Mouse (Mus musculus) CH12.LX (cell line): Measurements from ENCODE around the gene Gm26602. TPM values are rescaled to one million over a fixed set of nuclear protein-coding genes. Genes with fewer than 3 reads are reported as not detected.

Experiments
- DNase-seq: peaks from one replicate; pipeline ENCODE4 v3.0.0-alpha.2; 2013; ENCODE audit errors: extremely low read depth
- H3K27ac ChIP-seq: 2 replicates; pipeline ENCODE4 v1.5.1; 2012; ENCODE audit warnings: low read depth, mild to moderate bottlenecking, control low read depth, moderate library complexity; ENCODE audit not compliant: insufficient read depth
- H3K27me3 ChIP-seq: replicated peaks from 2 replicates; pipeline ENCODE3; 2012; ENCODE audit warnings: inconsistent platforms
- H3K36me3 ChIP-seq, 2 experiments: replicated peaks in 1 of 2; 2 replicates each; pipeline versions ENCODE3 to v1.6.1; 2012; ENCODE audit warnings: inconsistent platforms in 1 of 2, low read length in 1 of 2, mild to moderate bottlenecking in 1 of 2, mixed read lengths in 1 of 2, moderate library complexity in 1 of 2; ENCODE audit not compliant: control insufficient read depth in 1 of 2, insufficient read depth in 1 of 2
- H3K4me1 ChIP-seq, 2 experiments: 2 replicates each; pipeline ENCODE4 v1.6.1; 2012; ENCODE audit warnings: inconsistent platforms in 1 of 2, moderate library complexity in 1 of 2; ENCODE audit not compliant: insufficient read depth in 2 of 2, control insufficient read depth in 1 of 2
- H3K4me2 ChIP-seq: 2 replicates; pipeline ENCODE4 v1.6.1; 2012; ENCODE audit warnings: low read depth, mild to moderate bottlenecking, control low read depth; ENCODE audit not compliant: poor library complexity, insufficient read depth, severe bottlenecking
- H3K4me3 ChIP-seq, 3 experiments: fragments of 150-350 bp in 1 of 3; sonication (generic) in 1 of 3; replicated peaks in 1 of 3; 2 replicates each; pipeline versions ENCODE3 to v1.5.1; 2011 to 2012; ENCODE audit warnings: low read depth in 2 of 3, low read length in 2 of 3, mild to moderate bottlenecking in 2 of 3, moderate library complexity in 2 of 3, control low read depth in 1 of 3, improper control_type of control experiment in 1 of 3, inconsistent platforms in 1 of 3, mixed read lengths in 1 of 3; ENCODE audit not compliant: poor library complexity in 1 of 3
- H3K79me2 ChIP-seq: replicated peaks from 2 replicates; pipeline ENCODE4 v1.6.1; 2012; ENCODE audit warnings: mild to moderate bottlenecking, moderate library complexity; ENCODE audit not compliant: control insufficient read depth, poor library complexity, insufficient read depth, severe bottlenecking; ENCODE audit errors: extremely low read depth
- H3K9ac ChIP-seq: 2 replicates; pipeline ENCODE4 v1.6.1; 2012; ENCODE audit warnings: low read depth, mild to moderate bottlenecking, control low read depth, moderate library complexity; ENCODE audit not compliant: insufficient read depth
- H3K9me3 ChIP-seq: replicated peaks from 2 replicates; pipeline ENCODE3; 2012; ENCODE audit warnings: low read length, inconsistent platforms, mixed read lengths
- CTCF ChIP-seq, 2 experiments: IDR thresholded peaks in 1 of 2; conservative IDR thresholded peaks in 1 of 2; 2 replicates each; pipeline ENCODE4 v1.5.1; 2011 to 2012; ENCODE audit warnings: low read depth in 2 of 2, low read length in 2 of 2, improper control_type of control experiment in 1 of 2, inconsistent platforms in 1 of 2, mild to moderate bottlenecking in 1 of 2, moderate library complexity in 1 of 2
- E2F4 ChIP-seq: IDR thresholded peaks from 2 replicates; pipeline ENCODE4 v1.6.1; 2011; ENCODE audit warnings: low read depth, low read length, improper control_type of control experiment; ENCODE audit not compliant: insufficient replicate concordance
- ELF1 ChIP-seq: IDR thresholded peaks from 2 replicates; pipeline ENCODE4 v1.6.1; 2014; ENCODE audit warnings: low read depth, mild to moderate bottlenecking, inconsistent platforms, low read length, improper control_type of control experiment
- EP300 ChIP-seq: IDR thresholded peaks from 2 replicates; pipeline ENCODE4 v1.6.1; 2011; ENCODE audit warnings: low read length, improper control_type of control experiment
- GABPA ChIP-seq: IDR thresholded peaks from 2 replicates; pipeline ENCODE4 v1.6.1; 2012; ENCODE audit warnings: low read depth, low read length, improper control_type of control experiment, inconsistent platforms; ENCODE audit not compliant: insufficient replicate concordance
- HCFC1 ChIP-seq: IDR thresholded peaks from 2 replicates; pipeline ENCODE4 v1.6.1; 2012; ENCODE audit warnings: low read depth, mild to moderate bottlenecking, inconsistent platforms, low read length, improper control_type of control experiment
- IRF4 ChIP-seq: IDR thresholded peaks from 2 replicates; pipeline ENCODE4 v1.6.1; 2014; ENCODE audit warnings: low read depth, mild to moderate bottlenecking, inconsistent platforms, low read length, improper control_type of control experiment
- JUND ChIP-seq: conservative IDR thresholded peaks from 2 replicates; pipeline ENCODE4 v1.6.1; 2011; ENCODE audit warnings: low read depth, low read length, improper control_type of control experiment
- KAT2A ChIP-seq: IDR thresholded peaks from 2 replicates; pipeline ENCODE4 v1.6.1; 2012; ENCODE audit warnings: low read length, improper control_type of control experiment, inconsistent platforms; ENCODE audit not compliant: insufficient replicate concordance
- MAFK ChIP-seq: IDR thresholded peaks from 2 replicates; pipeline ENCODE4 v1.6.1; 2011; ENCODE audit warnings: low read length, improper control_type of control experiment; ENCODE audit not compliant: insufficient replicate concordance
- MXI1 ChIP-seq: IDR thresholded peaks from 2 replicates; pipeline ENCODE4 v1.6.1; 2011; ENCODE audit warnings: mild to moderate bottlenecking, low read depth, low read length, improper control_type of control experiment
- NRF1 ChIP-seq: IDR thresholded peaks from 2 replicates; pipeline ENCODE4 v1.6.1; 2014; ENCODE audit warnings: low read depth, mild to moderate bottlenecking, inconsistent platforms, low read length, improper control_type of control experiment, moderate library complexity
- POLR2AphosphoS2 ChIP-seq: IDR thresholded peaks from 2 replicates; pipeline ENCODE4 v1.6.1; 2011; ENCODE audit warnings: low read depth, low read length, improper control_type of control experiment
- RAD21 ChIP-seq: IDR thresholded peaks from 2 replicates; pipeline ENCODE4 v1.6.1; 2011; ENCODE audit warnings: low read depth, mild to moderate bottlenecking, low read length, improper control_type of control experiment, moderate library complexity
- SMC3 ChIP-seq: IDR thresholded peaks from 2 replicates; pipeline ENCODE4 v1.6.1; 2011; ENCODE audit warnings: low read depth, low read length, improper control_type of control experiment
- USF1 ChIP-seq: IDR thresholded peaks from 2 replicates; pipeline ENCODE4 v1.6.1; 2014; ENCODE audit warnings: low read depth, mild to moderate bottlenecking, inconsistent platforms, low read length, improper control_type of control experiment
- ZMIZ1 ChIP-seq: IDR thresholded peaks from 2 replicates; pipeline ENCODE4 v1.6.1; 2012; ENCODE audit warnings: low read depth, mild to moderate bottlenecking, inconsistent platforms, low read length, improper control_type of control experiment
- dilution Hi-C: fragments of 300-500 bp; cut with MboI; formaldehyde crosslinking; loops from 2 replicates; pipeline ENCODE4 v1.14.3; 2020; ENCODE audit warnings: low sequenced_read_pairs; ENCODE audit not compliant: extremely low pct_unique_long_range_greater_than_20kb, extremely low pct_ligation_motif_present
- in situ Hi-C: fragments of 300-500 bp; cut with MboI; formaldehyde crosslinking; loops from 3 replicates; pipeline ENCODE4 v1.14.3; 2019; ENCODE audit warnings: low sequenced_read_pairs, low pct_ligation_motif_present, low pct_unique_long_range_greater_than_20kb, mixed read lengths
- polyA plus RNA-seq: library from polyadenylated mRNA; unstranded; fragments of >175 nt; gene quantifications from 2 replicates; pipeline ENCODE4 v1.2.1, GENCODE M21; 2012; ENCODE audit warnings: low read depth; ENCODE audit not compliant: insufficient read length
- total RNA-seq, 2 experiments: library from RNA; depleted of rRNA; stranded (reverse); fragments of 300-350 nt in 1 of 2; fragments of >200 nt in 1 of 2; gene quantifications; 2 replicates each; pipeline ENCODE4 v1.2.3; 2012 to 2014

The Gm26602 gene
- total and polyA plus RNA-seq, 3 experiments, result 8.1 TPM; not detected in 2

- H3K4me1 ChIP-seq, result peaks cover 10 to 23% of the 10 kb centered on the region in 2 experiments
- DNase-seq, result no peak
- no peak overlapping the region for H3K9ac ChIP-seq
- H3K36me3 ChIP-seq, result peaks cover 0 to 4% of the 10 kb centered on the region in 2 experiments
- TF ChIP-seq KAT2A (no peak), POLR2AphosphoS2 (no peak), EP300 (no peak), JUND (no peak), USF1 (no peak), HCFC1 (no peak), MXI1 (no peak), RAD21 (no peak), IRF4 (no peak), MAFK (no peak), CTCF (conservative IDR thresholded peaks at IDR 0.05 in 1 of 2, IDR thresholded peaks at IDR 0.05 in 1 of 2; ENCODE audit: low read depth in 2 of 2, low read length in 2 of 2) (no peak)
- no peaks in the 10 kb centered on the region for H3K79me2 ChIP-seq
- no peaks in the 10 kb centered on the region for H3K9me3 ChIP-seq
- no peak overlapping the region for H3K4me2 ChIP-seq
- no peaks in the 10 kb centered on the region for H3K27me3 ChIP-seq
- dilution Hi-C loops (no loop called here), in situ Hi-C loops (no loop called here)
- no peak overlapping the region for H3K4me3 ChIP-seq
- no peak overlapping the region for H3K27ac ChIP-seq
Measured at GRCm38 (mm10) chr10:79873313-79873712, 37.3 kb upstream of the Gm26602 start.

- TF ChIP-seq E2F4, result no peak
- H3K4me1 ChIP-seq, result peaks cover 10 to 23% of the 10 kb centered on the region in 2 experiments
- H3K36me3 ChIP-seq, result peaks cover 0 to 4% of the 10 kb centered on the region in 2 experiments
- in situ Hi-C loops, result no loop called here
- no peaks in the 10 kb centered on the region for H3K79me2 ChIP-seq
- H3K9ac ChIP-seq, result no peak overlapping the region
- no peaks in the 10 kb centered on the region for H3K9me3 ChIP-seq
- H3K27ac ChIP-seq, result no peak overlapping the region
- dilution Hi-C loops, result no loop called here
- no peak overlapping the region for H3K4me3 ChIP-seq
- no peak for DNase-seq
- H3K4me2 ChIP-seq, result peak overlapping the region; percentile 59
- no peaks in the 10 kb centered on the region for H3K27me3 ChIP-seq
Measured at GRCm38 (mm10) chr10:79873715-79874289, 36.9 kb upstream of the Gm26602 start.

GRCm38 (mm10) chr10:79874290-79874862 lies 36.3 kb upstream of the Gm26602 start, which contains the start of the genes Prtn3 and Plppr3:
Gene Prtn3 (plus strand): TSS chr10:79874476.
Gene Plppr3 (minus strand): TSS chr10:79874634.
- no peak within 1 kb of the TSS for H3K4me3 ChIP-seq
- in situ Hi-C loops, result no loop called here
- H3K4me2 ChIP-seq, result peak within 1 kb of the TSS; percentile 59
- H3K79me2 ChIP-seq, result no peaks in the 10 kb centered on the region
- TF ChIP-seq NRF1 (no peak), ZMIZ1 (no peak), RAD21 (no peak), SMC3 (no peak), GABPA (no peak), KAT2A (no peak), ELF1 (no peak)
- dilution Hi-C loops, result no loop called here
- no peak for DNase-seq
- no peak within 1 kb of the TSS for H3K27ac ChIP-seq
- H3K27me3 ChIP-seq, result no peaks in the 10 kb centered on the region
- H3K9ac ChIP-seq, result no peak within 1 kb of the TSS
- no peaks in the 10 kb centered on the region for H3K9me3 ChIP-seq
- H3K4me1 ChIP-seq, result peaks cover 10 to 24% of the 10 kb centered on the region in 2 experiments
- H3K36me3 ChIP-seq, result no peaks in the 10 kb centered on the region
